Mouse (Mus musculus) heart, postnatal 10 days (tissue): ENCODE measurements around the gene Hsp90ab1. TPM values are rescaled to one million over a fixed set of nuclear protein-coding genes. Genes with fewer than 3 reads are reported as not detected.

ENCODE experiments used
- DNase-seq, 2 experiments: peaks; one replicate each; pipeline ENCODE4 v3.0.0; 2021
- intact Hi-C: fragments of 180-260 bp; cut with DNase I; formaldehyde crosslinking; loops from one replicate; pipeline ENCODE4 v1.15.1; 2025
- total RNA-seq, 2 experiments: library from RNA; stranded (reverse); gene quantifications; 2 replicates each; pipeline ENCODE4 v1.2.3; 2021

Gene Hsp90ab1
- total RNA-seq, 2 experiments from 2014 or later, result 1,000 to 1,054 TPM

GRCm38 (mm10) chr17:45582715-45583355 lies 9.8 kb upstream of the Hsp90ab1 start:
- intact Hi-C loops, result no loop called here
- DNase-seq, result no peak

- DNase-seq, result no peak
- intact Hi-C loops, result no loop called here
Observed at GRCm38 (mm10) chr17:45582188-45582587, 9.1 kb upstream of the Hsp90ab1 start.

GRCm38 (mm10) chr17:45581567-45581983 lies 8.5 kb upstream of the Hsp90ab1 start:
- intact Hi-C loops, result loop anchor here (1.0 to 2.0 kb wide), 3 partner anchors 15 to 61 kb away; no protein-coding TSS in a partner anchor

GRCm38 (mm10) chr17:45580958-45581477 lies 7.9 kb upstream of the Hsp90ab1 start:
- intact Hi-C loops, result loop anchor here (1.0 to 2.0 kb wide), 3 partner anchors 16 to 62 kb away; no protein-coding TSS in a partner anchor
- DNase-seq, result peak; percentile 63 to 71

More at GRCm38 (mm10) chr17:45581567-45581983, 8.5 kb upstream of the Hsp90ab1 start:
- DNase-seq, result peak; percentile 87 to 91

GRCm38 (mm10) chr17:45579554-45579953 lies 6.5 kb upstream of the Hsp90ab1 start:
- intact Hi-C loops, result no loop called here
- no peak for DNase-seq

GRCm38 (mm10) chr17:45578843-45579242 lies 5.8 kb upstream of the Hsp90ab1 start:
- DNase-seq, result no peak
- intact Hi-C loops, result no loop called here

GRCm38 (mm10) chr17:45578242-45578641 lies 5.2 kb upstream of the Hsp90ab1 start:
- intact Hi-C loops, result no loop called here
- no peak for DNase-seq

GRCm38 (mm10) chr17:45575123-45575897 lies 2.2 kb upstream of the Hsp90ab1 start:
- intact Hi-C loops, result no loop called here
- no peak for DNase-seq

GRCm38 (mm10) chr17:45574129-45574761 lies 1.2 kb upstream of the Hsp90ab1 start:
- DNase-seq, result peak; percentile 73 to 76
- intact Hi-C loops, result no loop called here

GRCm38 (mm10) chr17:45573780-45574123 lies 681 bp upstream of the Hsp90ab1 start:
- DNase-seq, result peak; percentile 98
- intact Hi-C loops, result no loop called here

GRCm38 (mm10) chr17:45572103-45573086 lies 676 bp downstream of the Hsp90ab1 start:
- peak; percentile 85 to 87 for DNase-seq
- intact Hi-C loops, result no loop called here

GRCm38 (mm10) chr17:45569999-45570398 lies 3.1 kb downstream of the Hsp90ab1 start:
- intact Hi-C loops, result no loop called here
- no peak for DNase-seq

GRCm38 (mm10) chr17:45568990-45569389 lies 4.1 kb downstream of the Hsp90ab1 start:
- intact Hi-C loops, result no loop called here
- no peak for DNase-seq

GRCm38 (mm10) chr17:45567162-45567601 lies 5.9 kb downstream of the Hsp90ab1 start:
- no peak for DNase-seq
- intact Hi-C loops, result no loop called here

GRCm38 (mm10) chr17:45566360-45567161 lies 6.5 kb downstream of the Hsp90ab1 start:
- DNase-seq, result no peak
- intact Hi-C loops, result no loop called here

GRCm38 (mm10) chr17:45566031-45566359 lies 7.1 kb downstream of the Hsp90ab1 start:
- intact Hi-C loops, result no loop called here
- DNase-seq, result no peak

- intact Hi-C loops, result no loop called here
- no peak for DNase-seq
Observed at GRCm38 (mm10) chr17:45565103-45565502, 8.0 kb downstream of the Hsp90ab1 start.

- no peak for DNase-seq
- intact Hi-C loops, result no loop called here
Observed at GRCm38 (mm10) chr17:45564531-45565084, 8.5 kb downstream of the Hsp90ab1 start.
